Mouse (Mus musculus): ENCODE results near the gene Specc1. TPM values are rescaled to one million over a fixed set of nuclear protein-coding genes. Genes with fewer than 3 reads are reported as not detected.

Specc1 gene
- polyA plus RNA-seq, 1 experiment from 2014 or later, result 8.8 TPM

DNA sequence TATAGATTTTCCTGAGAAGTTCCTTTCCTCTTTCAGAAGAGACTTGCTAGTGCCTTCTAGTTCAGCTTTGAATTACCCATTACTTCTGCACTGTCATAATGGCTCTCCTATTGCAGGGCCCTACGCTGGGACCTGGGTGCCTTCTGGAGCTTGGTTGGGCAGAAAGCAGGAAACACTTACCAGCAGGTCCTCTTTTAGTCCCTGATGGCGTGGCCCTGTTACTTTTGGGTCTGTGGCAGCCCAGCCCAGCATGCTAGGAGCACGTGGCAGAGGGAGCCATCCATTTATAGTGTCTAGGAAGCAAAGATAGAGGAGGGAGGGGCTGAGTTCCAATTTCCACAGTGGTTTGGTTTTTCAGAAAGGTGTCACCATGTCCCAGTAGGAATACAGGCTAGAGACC lies 63.3 kb downstream of the Specc1 start:
- ATAC-seq (ENCODE audit: insufficient number of reproducible peaks, low FRiP score, low TSS enrichment, low read depth), result no peak
- Histone ChIP-seq H3K9me3 (no peaks in the 10 kb centered on the region), H3K4me2 (no peak overlapping the region), H3K36me3 (no peaks in the 10 kb centered on the region), H3K4me1 (peaks cover 14% of the 10 kb centered on the region), H3K9ac (no peak overlapping the region), H3K27ac (no peak overlapping the region), H3K4me3 (no peak overlapping the region), H3K27me3 (no peaks in the 10 kb centered on the region; the same call in 1 of the 2 replicates)
- 56% methylated on average over 3 of the region's 3 CpGs for WGBS

DNA sequence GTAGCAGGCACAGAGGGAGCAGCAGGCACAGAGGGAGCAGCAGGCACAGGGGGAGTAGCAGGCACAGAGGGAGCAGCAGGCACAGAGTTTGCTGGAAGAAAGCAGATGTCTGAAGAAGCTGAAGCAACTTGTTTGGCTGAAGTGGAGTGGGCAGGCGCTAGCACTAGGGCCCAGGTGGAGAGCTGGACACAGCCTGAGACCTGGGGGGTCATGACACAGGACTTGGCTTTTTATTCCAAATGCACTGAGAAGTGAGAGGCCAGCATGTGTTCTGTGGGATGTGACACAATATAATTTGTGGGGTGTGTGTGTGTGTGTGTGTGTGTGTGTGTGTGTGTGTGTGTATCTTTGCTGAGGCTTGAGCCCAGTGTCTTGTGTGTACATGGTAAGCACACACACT lies 64.3 kb downstream of the Specc1 start:
- Histone ChIP-seq H3K4me3 (no peak overlapping the region), H3K27me3 (no peaks in the 10 kb centered on the region; the same call in 1 of the 2 replicates), H3K27ac (no peak overlapping the region), H3K4me2 (no peak overlapping the region), H3K9ac (no peak overlapping the region), H3K36me3 (no peaks in the 10 kb centered on the region), H3K4me1 (peaks cover 14% of the 10 kb centered on the region), H3K9me3 (no peaks in the 10 kb centered on the region)
- no peak for ATAC-seq (ENCODE audit: insufficient number of reproducible peaks, low FRiP score, low TSS enrichment, low read depth)
- 87% methylated on average over 1 of the region's 1 CpGs for WGBS

DNA sequence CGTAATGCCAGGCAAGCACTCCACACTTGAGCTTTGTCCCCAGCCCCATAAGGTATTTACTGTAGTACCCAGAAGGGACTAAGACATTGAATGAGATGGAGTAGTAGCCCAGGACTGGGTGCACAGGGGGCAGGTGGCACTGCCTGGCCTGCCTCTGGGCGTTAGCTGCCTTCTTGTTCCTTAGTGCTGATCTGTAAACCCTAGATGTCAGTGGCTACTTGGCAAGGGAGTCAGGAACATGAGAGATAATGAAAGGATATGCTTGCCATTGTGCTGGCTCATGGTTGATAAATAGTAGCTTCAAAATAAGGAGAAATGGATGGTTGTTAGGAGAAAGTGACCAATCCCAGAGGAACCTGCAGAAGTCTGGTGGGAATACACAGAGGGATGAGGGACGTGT lies 65.5 kb downstream of the Specc1 start:
- Histone ChIP-seq H3K27me3 (no peaks in the 10 kb centered on the region; the same call in 1 of the 2 replicates), H3K36me3 (no peaks in the 10 kb centered on the region), H3K9me3 (no peaks in the 10 kb centered on the region), H3K4me3 (no peak overlapping the region), H3K4me1 (peaks cover 14% of the 10 kb centered on the region), H3K4me2 (no peak overlapping the region), H3K27ac (no peak overlapping the region), H3K9ac (no peak overlapping the region)
- no peak for ATAC-seq (ENCODE audit: insufficient number of reproducible peaks, low FRiP score, low TSS enrichment, low read depth)
- WGBS, result 88% methylated on average over 3 of the region's 3 CpGs

DNA sequence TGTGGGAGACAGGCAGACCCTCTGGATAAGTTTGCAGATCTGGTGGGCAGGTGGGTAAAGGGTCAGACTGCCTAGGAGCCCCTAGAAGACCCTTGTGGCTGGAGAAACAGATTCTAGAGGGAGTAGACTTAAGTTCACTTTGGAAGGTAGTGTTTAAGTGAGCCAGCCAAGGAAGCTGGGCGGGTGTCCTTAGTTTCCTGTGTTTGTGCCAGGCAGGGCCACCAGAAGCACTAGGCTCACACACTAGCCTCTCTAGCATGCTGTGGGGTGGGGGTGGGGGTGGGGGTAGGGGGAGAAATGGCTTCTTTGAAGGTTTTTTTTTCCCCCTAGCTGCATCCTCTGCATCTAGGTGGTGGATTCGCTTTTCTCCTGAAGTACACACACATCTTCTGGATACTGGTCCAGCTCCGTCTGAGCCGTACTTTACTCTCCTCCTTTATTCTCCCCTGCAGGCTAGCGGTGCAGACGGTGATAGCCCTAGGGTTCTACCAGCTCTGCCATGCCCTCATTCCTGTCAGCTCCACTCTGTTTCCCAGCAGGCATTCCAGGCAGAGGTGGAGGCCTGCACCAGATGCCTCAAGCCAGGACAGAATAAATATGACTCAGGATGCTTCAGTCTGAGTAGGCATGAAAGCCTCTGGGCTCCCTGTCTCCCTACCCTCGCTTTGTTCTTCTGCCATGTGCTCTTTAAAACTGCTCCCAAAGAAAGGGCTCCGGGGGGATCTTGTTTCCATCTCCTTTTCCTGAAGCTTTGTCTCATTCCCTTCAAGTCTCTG lies 66.3 kb downstream of the Specc1 start:
- Histone ChIP-seq H3K4me3 (no peak overlapping the region), H3K27ac (0 out of 2 replicates have a peak overlapping the region, but pooled peaks have one; percentile 43), H3K4me2 (no peak overlapping the region), H3K4me1 (peaks cover 14% of the 10 kb centered on the region), H3K9me3 (no peaks in the 10 kb centered on the region), H3K36me3 (no peaks in the 10 kb centered on the region), H3K27me3 (no peaks in the 10 kb centered on the region; the same call in 1 of the 2 replicates), H3K9ac (no peak overlapping the region)
- no peak for ATAC-seq (ENCODE audit: insufficient number of reproducible peaks, low FRiP score, low TSS enrichment, low read depth)
- 69% methylated on average over 8 of the region's 8 CpGs for WGBS

DNA sequence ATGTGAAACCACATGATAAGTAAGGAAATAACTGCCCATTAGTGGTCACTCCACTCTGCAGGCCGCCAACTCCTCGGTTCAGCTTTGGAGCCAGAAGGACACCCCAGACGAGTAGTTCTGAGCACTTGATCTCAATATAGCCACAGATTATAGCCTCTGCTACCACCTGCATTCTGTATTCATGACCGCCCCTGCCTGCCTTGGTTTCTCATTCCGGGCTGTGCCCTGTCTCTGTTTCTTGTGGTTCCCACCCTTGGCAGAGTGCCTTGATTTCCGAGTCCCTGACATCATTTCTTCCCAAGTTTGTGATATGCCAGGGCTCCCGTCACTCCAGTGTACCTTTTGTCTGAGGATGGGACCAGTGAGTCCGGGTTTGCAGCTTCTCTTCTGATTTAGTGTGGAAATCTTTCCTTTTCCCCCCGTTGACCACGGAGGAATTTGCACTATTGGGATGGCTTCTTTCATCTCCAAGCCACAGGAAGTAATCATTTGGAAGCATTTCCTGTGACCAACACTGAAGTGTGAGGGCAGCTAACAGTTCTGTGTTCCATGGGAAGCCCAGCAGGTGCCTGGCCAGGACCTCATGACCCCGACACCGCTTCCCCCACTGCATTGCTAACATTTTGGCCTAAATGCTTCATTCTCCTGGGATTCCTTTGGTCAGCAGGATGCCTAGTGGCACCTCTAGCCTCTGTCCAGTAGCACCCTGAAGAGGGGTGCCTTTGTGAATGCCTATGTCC lies 67.1 kb downstream of the Specc1 start:
- 70% methylated on average over 12 of the region's 12 CpGs for WGBS
- no peak overlapping the region for H3K9ac ChIP-seq
- peak overlapping the region; percentile 11; the same call in 1 of the 2 replicates for H3K27ac ChIP-seq
- H3K4me2 ChIP-seq, result no peak overlapping the region
- no peaks in the 10 kb centered on the region for H3K36me3 ChIP-seq
- H3K4me1 ChIP-seq, result peaks cover 14% of the 10 kb centered on the region
- no peak overlapping the region for H3K4me3 ChIP-seq
- H3K27me3 ChIP-seq, result no peaks in the 10 kb centered on the region
- H3K9me3 ChIP-seq, result no peaks in the 10 kb centered on the region
- no peak for ATAC-seq (ENCODE audit: insufficient number of reproducible peaks, low FRiP score, low TSS enrichment, low read depth)

DNA sequence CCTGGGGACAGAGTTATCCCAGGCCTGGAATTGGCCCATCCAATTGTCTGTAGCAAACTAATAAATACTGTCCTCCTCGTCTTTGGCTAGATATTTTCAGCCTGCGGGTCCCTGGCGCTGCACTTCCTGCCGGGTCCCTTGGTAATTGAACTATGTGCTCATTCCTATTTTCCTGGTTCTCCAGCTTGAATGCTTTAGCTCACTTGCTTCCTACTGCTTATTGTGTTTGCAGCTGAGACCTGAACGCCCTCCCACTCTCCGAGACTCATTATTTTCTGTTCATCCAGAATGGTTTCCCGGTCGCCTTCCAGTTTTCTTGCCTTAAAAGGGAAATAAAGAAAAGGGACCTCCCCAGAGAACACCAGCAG lies 67.7 kb downstream of the Specc1 start:
- 55% methylated on average over 8 of the region's 8 CpGs for WGBS
- H3K27ac ChIP-seq, result peak overlapping the region; percentile 11; the same call in 1 of the 2 replicates
- no peak overlapping the region for H3K4me3 ChIP-seq
- H3K4me1 ChIP-seq, result peaks cover 14% of the 10 kb centered on the region
- no peak for ATAC-seq (ENCODE audit: insufficient number of reproducible peaks, low FRiP score, low TSS enrichment, low read depth)
- H3K9me3 ChIP-seq, result no peaks in the 10 kb centered on the region
- H3K9ac ChIP-seq, result no peak overlapping the region
- H3K27me3 ChIP-seq, result no peaks in the 10 kb centered on the region
- H3K4me2 ChIP-seq, result no peak overlapping the region
- H3K36me3 ChIP-seq, result no peaks in the 10 kb centered on the region

DNA sequence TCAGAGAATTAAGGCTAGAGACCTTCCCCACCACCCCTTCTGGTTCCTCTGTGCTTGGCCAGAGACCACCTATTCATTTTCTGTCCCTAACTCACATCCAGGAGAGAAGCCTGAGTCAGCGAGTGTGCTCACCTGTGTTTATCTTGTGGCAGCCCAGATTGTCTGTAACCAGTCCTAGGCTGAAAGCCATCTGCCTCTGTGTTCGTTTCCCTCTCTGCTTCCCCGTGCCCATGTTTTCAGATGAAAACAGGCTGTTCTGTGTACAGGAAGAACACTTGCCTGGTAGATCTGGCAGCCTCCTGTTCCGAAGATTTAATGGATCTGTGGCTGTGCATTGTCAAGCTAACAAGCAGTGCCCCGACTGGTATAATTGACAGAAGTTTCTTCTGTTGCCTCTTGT lies 68.4 kb downstream of the Specc1 start:
- H3K4me3 ChIP-seq, result no peak overlapping the region
- peaks cover 14% of the 10 kb centered on the region for H3K4me1 ChIP-seq
- no peak overlapping the region for H3K4me2 ChIP-seq
- no peaks in the 10 kb centered on the region for H3K9me3 ChIP-seq
- H3K9ac ChIP-seq, result no peak overlapping the region
- H3K27me3 ChIP-seq, result no peaks in the 10 kb centered on the region
- no peak for ATAC-seq (ENCODE audit: insufficient number of reproducible peaks, low FRiP score, low TSS enrichment, low read depth)
- 43% methylated on average over 5 of the region's 5 CpGs for WGBS
- H3K36me3 ChIP-seq, result no peaks in the 10 kb centered on the region
- H3K27ac ChIP-seq, result no peak overlapping the region

DNA sequence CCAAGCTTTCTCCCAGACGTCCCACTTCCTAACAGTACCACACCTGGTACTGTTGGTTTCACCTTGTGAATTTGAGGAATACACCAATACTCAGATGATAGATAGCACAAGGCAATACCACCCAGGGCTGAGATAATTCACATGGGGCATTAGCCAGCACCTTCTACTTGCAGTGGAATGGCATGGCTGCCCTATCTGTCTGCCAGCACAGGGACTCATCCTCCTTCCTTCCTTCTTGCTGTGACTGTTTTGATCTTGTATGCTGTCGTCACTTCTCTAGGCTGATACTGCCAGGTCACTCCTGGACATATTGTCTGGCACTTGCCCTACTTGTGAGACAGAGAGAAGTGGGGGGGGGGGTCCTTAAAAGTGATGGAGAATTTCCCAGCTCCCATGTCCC lies 69.2 kb downstream of the Specc1 start:
- no peak for ATAC-seq (ENCODE audit: insufficient number of reproducible peaks, low FRiP score, low TSS enrichment, low read depth)
- H3K27ac ChIP-seq, result no peak overlapping the region
- WGBS, result 75% methylated on average over 2 of the region's 2 CpGs
- H3K4me2 ChIP-seq, result no peak overlapping the region
- H3K4me1 ChIP-seq, result peaks cover 14% of the 10 kb centered on the region
- no peak overlapping the region for H3K4me3 ChIP-seq
- no peaks in the 10 kb centered on the region for H3K27me3 ChIP-seq
- H3K9me3 ChIP-seq, result no peaks in the 10 kb centered on the region
- H3K36me3 ChIP-seq, result no peaks in the 10 kb centered on the region
- H3K9ac ChIP-seq, result no peak overlapping the region

DNA sequence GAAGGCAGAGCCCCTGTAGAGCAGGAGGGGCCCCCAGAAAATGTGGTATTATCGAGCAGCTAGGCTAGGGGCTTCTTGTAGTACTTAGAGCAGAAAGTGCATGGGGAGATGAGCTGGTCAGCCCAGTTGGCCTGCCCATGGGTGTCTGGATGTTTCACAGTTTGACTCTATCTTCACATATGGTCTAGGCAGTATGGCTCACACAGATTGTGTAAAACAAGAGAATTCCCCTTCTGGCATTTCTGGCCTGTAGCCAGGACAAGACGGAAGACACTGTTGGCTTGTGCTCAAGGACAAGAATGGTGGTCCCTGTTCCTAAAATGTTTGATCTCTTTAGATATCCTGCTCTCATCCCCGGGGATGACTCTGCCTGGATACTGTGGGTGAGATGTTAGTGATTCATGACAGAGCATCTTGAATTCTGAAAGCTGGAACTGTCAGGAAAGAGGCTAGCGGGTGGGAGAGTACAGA lies 69.8 kb downstream of the Specc1 start:
- WGBS, result 62% methylated on average over 4 of the region's 4 CpGs
- no peak overlapping the region for H3K9ac ChIP-seq
- no peak overlapping the region for H3K4me3 ChIP-seq
- no peak overlapping the region for H3K4me2 ChIP-seq
- peaks cover 14% of the 10 kb centered on the region for H3K4me1 ChIP-seq
- H3K9me3 ChIP-seq, result no peaks in the 10 kb centered on the region
- ATAC-seq (ENCODE audit: insufficient number of reproducible peaks, low FRiP score, low TSS enrichment, low read depth), result no peak
- H3K36me3 ChIP-seq, result no peaks in the 10 kb centered on the region
- H3K27me3 ChIP-seq, result no peaks in the 10 kb centered on the region
- H3K27ac ChIP-seq, result no peak overlapping the region

DNA sequence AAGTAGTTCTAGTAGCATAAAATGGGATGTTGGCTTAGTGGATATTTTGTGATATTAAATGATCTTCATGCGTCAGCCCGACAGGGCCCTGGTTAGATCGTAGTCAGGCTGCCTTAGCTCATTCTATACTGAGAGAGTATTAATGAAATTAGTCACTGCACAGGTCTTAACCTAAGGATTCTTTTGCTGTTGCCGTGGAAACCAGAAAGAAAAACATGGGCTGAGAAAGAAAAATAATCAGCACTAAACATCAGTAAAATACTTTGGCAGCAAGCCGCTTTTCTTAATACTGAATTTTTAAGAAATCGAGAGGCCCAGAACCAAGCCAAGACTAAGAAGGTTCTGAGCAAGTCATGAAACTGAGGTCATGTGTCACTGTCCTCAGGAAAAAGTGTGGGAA lies 70.7 kb downstream of the Specc1 start:
- WGBS, result 68% methylated on average over 6 of the region's 6 CpGs
- no peaks in the 10 kb centered on the region for H3K9me3 ChIP-seq

DNA sequence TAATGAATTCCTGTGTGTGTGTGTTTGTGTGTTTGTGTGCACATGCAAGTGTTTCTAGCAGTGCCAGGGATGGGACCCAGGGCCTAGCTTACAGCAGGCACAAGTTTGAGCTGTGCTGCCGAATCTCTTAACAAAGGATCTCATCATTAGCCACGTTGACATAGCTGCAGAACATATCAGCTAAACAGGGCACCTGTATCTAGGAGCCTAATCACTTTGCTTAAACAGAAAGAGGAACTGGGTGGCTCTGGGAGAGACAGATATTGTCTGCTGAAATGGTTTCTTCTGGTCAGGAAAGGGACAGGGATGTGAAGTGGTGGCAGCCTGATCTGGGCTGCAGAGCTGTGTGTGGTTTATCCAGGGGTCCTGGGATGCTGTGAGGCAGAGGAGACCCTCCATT lies 71.1 kb downstream of the Specc1 start:
- H3K9ac ChIP-seq, result no peak overlapping the region
- no peaks in the 10 kb centered on the region for H3K36me3 ChIP-seq
- 58% methylated on average over 2 of the region's 2 CpGs for WGBS
- H3K9me3 ChIP-seq, result no peaks in the 10 kb centered on the region
- no peaks in the 10 kb centered on the region for H3K27me3 ChIP-seq
- H3K27ac ChIP-seq, result no peak overlapping the region
- no peak overlapping the region for H3K4me2 ChIP-seq
- ATAC-seq (ENCODE audit: insufficient number of reproducible peaks, low FRiP score, low TSS enrichment, low read depth), result no peak
- H3K4me3 ChIP-seq, result no peak overlapping the region
- H3K4me1 ChIP-seq, result peaks cover 14% of the 10 kb centered on the region

More for the DNA sequence above, 70.7 kb downstream of the Specc1 start:
- Histone ChIP-seq H3K4me3 (no peak overlapping the region), H3K27ac (no peak overlapping the region), H3K36me3 (no peaks in the 10 kb centered on the region), H3K9ac (no peak overlapping the region), H3K4me2 (no peak overlapping the region), H3K4me1 (peaks cover 14% of the 10 kb centered on the region), H3K27me3 (no peaks in the 10 kb centered on the region)
- no peak for ATAC-seq (ENCODE audit: insufficient number of reproducible peaks, low FRiP score, low TSS enrichment, low read depth)

DNA sequence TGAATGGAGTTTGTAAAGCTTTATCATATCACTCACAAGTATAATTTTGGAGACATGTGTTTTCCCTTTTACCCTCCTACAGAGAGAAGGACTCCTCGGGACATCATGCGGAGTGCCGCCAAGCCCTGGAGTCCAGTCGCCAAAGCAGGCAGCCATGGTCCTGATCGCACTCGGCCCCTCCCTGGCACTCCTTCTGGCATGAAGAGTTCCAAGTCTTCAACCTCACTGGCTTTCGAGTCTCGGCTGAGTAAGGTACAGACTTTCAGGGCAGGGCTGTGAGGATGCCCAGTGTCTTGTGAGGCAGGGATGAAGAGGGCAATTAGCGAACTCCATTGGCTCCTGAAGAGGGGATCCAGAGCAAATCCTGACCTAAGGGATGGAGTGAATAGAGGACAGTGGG lies 72.6 kb downstream of the Specc1 start:
- Histone ChIP-seq H3K36me3 (no peaks in the 10 kb centered on the region), H3K9me3 (no peaks in the 10 kb centered on the region), H3K9ac (no peak overlapping the region), H3K4me2 (no peak overlapping the region), H3K4me1 (peaks cover 2% of the 10 kb centered on the region; the same call in 1 of the 2 replicates), H3K27me3 (no peaks in the 10 kb centered on the region), H3K27ac (no peak overlapping the region), H3K4me3 (no peak overlapping the region)
- 86% methylated on average over 9 of the region's 9 CpGs for WGBS
- no peak for ATAC-seq (ENCODE audit: insufficient number of reproducible peaks, low FRiP score, low TSS enrichment, low read depth)

Measured in limb, embryonic 15.5 days (tissue).